Mouse (Mus musculus): Measurements from ENCODE around the gene Pum3.
"Not testable (repeated sequence)": the region's sequence is repeated elsewhere in the genome, so short reads cannot be mapped to it uniquely, and the experiment has no call there.

The Pum3 gene

GRCm38 (mm10) chr19:27394341-27394990 is 35.2 kb downstream of the Pum3 start:
- DNase-seq (ENCODE audit: low read depth, low spot score), result no peak

- DNase-seq (ENCODE audit: low read depth, low spot score), result no peak
Measured at GRCm38 (mm10) chr19:27392431-27392830, 37.2 kb downstream of the Pum3 start.

GRCm38 (mm10) chr19:27391344-27391743 is 38.3 kb downstream of the Pum3 start:
- no peak for DNase-seq (ENCODE audit: low read depth, low spot score)

- not testable (repeated sequence) for DNase-seq (ENCODE audit: low read depth, low spot score)
Measured at GRCm38 (mm10) chr19:27389566-27389965, 40.1 kb downstream of the Pum3 start.

GRCm38 (mm10) chr19:27385304-27385703 is 44.3 kb downstream of the Pum3 start:
- DNase-seq (ENCODE audit: low read depth, low spot score), result no peak

GRCm38 (mm10) chr19:27383266-27383665 is 46.4 kb downstream of the Pum3 start:
- DNase-seq (ENCODE audit: low read depth, low spot score), result no peak

GRCm38 (mm10) chr19:27382131-27382530 is 47.5 kb downstream of the Pum3 start:
- DNase-seq (ENCODE audit: low read depth, low spot score), result no peak

GRCm38 (mm10) chr19:27379712-27380401 is 49.8 kb downstream of the Pum3 start:
- no peak for DNase-seq (ENCODE audit: low read depth, low spot score)

GRCm38 (mm10) chr19:27370784-27371183 is 58.8 kb downstream of the Pum3 start:
- DNase-seq (ENCODE audit: low read depth, low spot score), result no peak

- no peak for DNase-seq (ENCODE audit: low read depth, low spot score)
Measured at GRCm38 (mm10) chr19:27370174-27370573, 59.5 kb downstream of the Pum3 start.

GRCm38 (mm10) chr19:27369461-27370135 is 60.0 kb downstream of the Pum3 start:
- DNase-seq (ENCODE audit: low read depth, low spot score), result no peak

- no peak for DNase-seq (ENCODE audit: low read depth, low spot score)
Measured at GRCm38 (mm10) chr19:27366113-27366746, 63.4 kb downstream of the Pum3 start.

GRCm38 (mm10) chr19:27364521-27364931 is 65.1 kb downstream of the Pum3 start:
- no peak for DNase-seq (ENCODE audit: low read depth, low spot score)

GRCm38 (mm10) chr19:27363891-27364290 is 65.7 kb downstream of the Pum3 start:
- no peak for DNase-seq (ENCODE audit: low read depth, low spot score)

GRCm38 (mm10) chr19:27360381-27360780 is 69.2 kb downstream of the Pum3 start:
- no peak for DNase-seq (ENCODE audit: low read depth, low spot score)

GRCm38 (mm10) chr19:27351700-27352099 is 77.9 kb downstream of the Pum3 start:
- DNase-seq (ENCODE audit: low read depth, low spot score), result no peak

- no peak for DNase-seq (ENCODE audit: low read depth, low spot score)
Measured at GRCm38 (mm10) chr19:27346501-27346900, 83.1 kb downstream of the Pum3 start.
